21 mouse cellular contexts compared by ENCODE assay signal in genomic region chr17:5224932-5225331, GRCm38 (mm10).
"Had no signal": no experiment of that assay in that cellular context is flagged by ENCODE, and none has a peak within 500 bp of the region (broad histone marks: within the 10 kb centered on the region; RNA-seq: fewer than 3 reads in every experiment).

No protein-coding gene starts in this region.

- H3K9ac ChIP-seq: kidney, embryonic 15.5 days; limb, embryonic 12.5 days; limb, embryonic 15.5 days; liver, postnatal 0 days; lung, embryonic 14.5 days had no signal

- H3K9me3 ChIP-seq: kidney, embryonic 15.5 days; limb, embryonic 12.5 days; limb, embryonic 15.5 days; megakaryocyte, embryonic 14.5 days had no signal

- H3K4me3 ChIP-seq: kidney, embryonic 15.5 days; limb, embryonic 12.5 days; limb, embryonic 15.5 days; megakaryocyte, embryonic 14.5 days had no signal

- DNase-seq: kidney, adult 11 months; kidney, adult 8-10 months; kidney, postnatal 10 days; kidney, postnatal 36 days; left cerebral cortex, postnatal 4 days; liver, postnatal 0 days; lung, embryonic 14.5 days; midbrain, embryonic 14.5 days; right cerebral cortex, adult 18-20 months; right cerebral cortex, postnatal 14 days; right cerebral cortex, postnatal 4 days; thymus, adult 2 months; thymus, postnatal 25 days had no signal

- H3K27me3 ChIP-seq: kidney, embryonic 15.5 days; limb, embryonic 12.5 days; limb, embryonic 15.5 days; megakaryocyte, embryonic 14.5 days had no signal

- H3K36me3 ChIP-seq: kidney, embryonic 15.5 days; limb, embryonic 12.5 days; limb, embryonic 15.5 days had no signal

- ATAC-seq: liver, postnatal 0 days; lung, postnatal 0 days had no signal

- H3K27ac ChIP-seq: kidney, embryonic 15.5 days; limb, embryonic 12.5 days; limb, embryonic 15.5 days; macrophage; stomach, postnatal 0 days had no signal

- H3K4me2 ChIP-seq: kidney, embryonic 15.5 days; limb, embryonic 12.5 days; limb, embryonic 15.5 days; lung, embryonic 14.5 days; midbrain, embryonic 11.5 days had no signal
